ENCODE assay signal across 7 mouse cellular contexts in the genomic region with DNA sequence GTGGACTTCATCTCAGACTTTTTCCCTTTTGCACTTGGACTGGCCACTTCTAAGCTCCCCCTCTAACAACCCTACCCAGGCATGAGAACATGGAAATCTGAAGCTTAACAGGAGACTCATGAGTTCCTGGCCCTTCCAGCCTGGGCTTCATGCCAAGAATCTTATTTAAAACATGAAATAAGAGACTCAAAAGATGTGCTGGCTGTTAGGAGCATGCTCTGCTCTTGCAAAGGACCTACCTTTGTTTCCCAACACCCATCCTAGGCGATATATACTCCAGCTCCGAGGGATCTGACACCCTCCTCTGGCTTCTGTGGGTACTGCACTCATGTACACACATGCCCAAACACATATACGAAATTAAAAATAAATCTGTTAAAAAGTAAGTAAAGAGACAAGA.
A peak's percentile ranks its signal among the peaks of the same experiment; 100 is the strongest.
DNase-seq lines count a peak whose midpoint lies in the region; ATAC-seq lines count a peak whose summit lies in the region.

No protein-coding gene starts in this region.

- no peak overlapping the region for H3K4me3 ChIP-seq in limb, embryonic 11.5 days (ENCODE audit: low read depth, low read length)
- H3K4me3 ChIP-seq in limb, embryonic 10.5 days: no peak overlapping the region
- H3K4me3 ChIP-seq in embryonic facial prominence, embryonic 15.5 days (replicated peaks): no peak overlapping the region

- H3K9ac ChIP-seq in limb, embryonic 11.5 days (ENCODE audit: low read length): no peak overlapping the region
- H3K9ac ChIP-seq in embryonic facial prominence, embryonic 15.5 days: no peak overlapping the region

- 57% methylated on average over 3 of the region's 3 CpGs for WGBS in limb, embryonic 11.5 days
- WGBS in limb, embryonic 10.5 days: 63% methylated on average over 3 of the region's 3 CpGs
- WGBS in embryonic facial prominence, embryonic 15.5 days: 43% methylated on average over 3 of the region's 3 CpGs

- ATAC-seq in limb, embryonic 11.5 days (ENCODE audit: insufficient number of reproducible peaks, low FRiP score, low TSS enrichment, low read depth): peak; percentile 65; the same call in 1 of the 2 replicates
- ATAC-seq in embryonic facial prominence, embryonic 15.5 days (ENCODE audit: insufficient number of reproducible peaks, low FRiP score, low TSS enrichment, low read depth): peak; percentile 86

- no peak overlapping the region for H3K27ac ChIP-seq in limb, embryonic 11.5 days (replicated peaks; ENCODE audit: low read depth, low read length)
- H3K27ac ChIP-seq in limb, embryonic 10.5 days: no peak overlapping the region
- 0 out of 2 replicates have a peak overlapping the region, but pooled peaks have one; percentile 34 for H3K27ac ChIP-seq in embryonic facial prominence, embryonic 15.5 days (replicated peaks)

- no peaks in the 10 kb centered on the region for H3K9me3 ChIP-seq in limb, embryonic 11.5 days (ENCODE audit: control insufficient read depth, low read length)
- no peaks in the 10 kb centered on the region for H3K9me3 ChIP-seq in limb, embryonic 10.5 days (replicated peaks)
- no peaks in the 10 kb centered on the region for H3K9me3 ChIP-seq in embryonic facial prominence, embryonic 15.5 days (replicated peaks)

- no peaks in the 10 kb centered on the region for H3K4me1 ChIP-seq in limb, embryonic 11.5 days (ENCODE audit: control insufficient read depth, insufficient read depth, low read length)
- H3K4me1 ChIP-seq in limb, embryonic 10.5 days: no peaks in the 10 kb centered on the region
- H3K4me1 ChIP-seq in embryonic facial prominence, embryonic 15.5 days: no peaks in the 10 kb centered on the region

- no peaks in the 10 kb centered on the region for H3K36me3 ChIP-seq in limb, embryonic 11.5 days (ENCODE audit: control insufficient read depth, insufficient read depth, low read length)
- H3K36me3 ChIP-seq in limb, embryonic 10.5 days: no peaks in the 10 kb centered on the region
- H3K36me3 ChIP-seq in embryonic facial prominence, embryonic 15.5 days: no peaks in the 10 kb centered on the region

- no peaks in the 10 kb centered on the region for H3K27me3 ChIP-seq in limb, embryonic 11.5 days (ENCODE audit: control insufficient read depth, insufficient read depth, low read length)
- no peaks in the 10 kb centered on the region for H3K27me3 ChIP-seq in limb, embryonic 10.5 days (ENCODE audit: low read depth, poor library complexity, severe bottlenecking)
- no peaks in the 10 kb centered on the region for H3K27me3 ChIP-seq in embryonic facial prominence, embryonic 15.5 days

- H3K4me2 ChIP-seq in limb, embryonic 11.5 days (ENCODE audit: low read depth, severe bottlenecking): no peak overlapping the region
- H3K4me2 ChIP-seq in embryonic facial prominence, embryonic 15.5 days (replicated peaks): no peak overlapping the region

- DNase-seq in limb, embryonic 11.5 days (ENCODE audit: low spot score): peak; percentile 31
- DNase-seq in limb, embryonic 10.5 days (ENCODE audit: low spot score): no peak
- peak; percentile 3 for DNase-seq in WW6 (ENCODE audit: low read depth, low spot score)
- peak; percentile 37 for DNase-seq in mesoderm, embryonic 11.5 days (ENCODE audit: low read depth, low spot score)
- no peak for DNase-seq in natural killer cell, adult 2 months (ENCODE audit: low spot score in 2 of 2)
- no peak for DNase-seq in layer of hippocampus, adult 9-11 months

Comparison
In these comparisons a context has a peak if more than half of its experiments do, and no peak if none do; other contexts are left out.
1. DNase-seq: peak in limb, embryonic 11.5 days (single experiment), WW6 (single experiment) and mesoderm, embryonic 11.5 days (single experiment); none in limb, embryonic 10.5 days (single experiment), natural killer cell, adult 2 months (0 of 2) and layer of hippocampus, adult 9-11 months (single experiment).